Mouse (Mus musculus) liver, embryonic 15.5 days (tissue): ENCODE data around the gene Cfdp1. TPM values are rescaled to one million over a fixed set of nuclear protein-coding genes. Genes with fewer than 3 reads are reported as not detected.

Experiments
- ATAC-seq: fragments of 200-750 bp; cut with Nextera tagmentation; 2 replicates; pipeline ENCODE4 v1.8.0; 2017; ENCODE audit warnings: moderate number of reproducible peaks, mild to moderate bottlenecking, moderate library complexity; ENCODE audit not compliant: insufficient read depth
- H3K27ac ChIP-seq: fragments of 300-500 bp; sonication (generic); replicated peaks from 2 replicates; pipeline ENCODE4 v1.5.1; 2015; ENCODE audit warnings: mild to moderate bottlenecking, inconsistent platforms
- H3K27me3 ChIP-seq: fragments of 300-500 bp; sonication (generic); 2 replicates; pipeline ENCODE4 v1.6.1; 2015; ENCODE audit warnings: mild to moderate bottlenecking, inconsistent platforms
- H3K36me3 ChIP-seq: fragments of 300-500 bp; sonication (generic); replicated peaks from 2 replicates; pipeline ENCODE4 v1.6.1; 2015; ENCODE audit warnings: moderate library complexity, mild to moderate bottlenecking, inconsistent platforms
- H3K4me1 ChIP-seq: fragments of 300-500 bp; sonication (generic); replicated peaks from 2 replicates; pipeline ENCODE4 v1.6.1; 2015; ENCODE audit warnings: inconsistent platforms
- H3K4me2 ChIP-seq: fragments of 300-500 bp; sonication (generic); 2 replicates; pipeline ENCODE4 v1.6.1; 2015; ENCODE audit warnings: moderate library complexity, mild to moderate bottlenecking, inconsistent platforms
- H3K4me3 ChIP-seq: fragments of 300-500 bp; sonication (generic); replicated peaks from 2 replicates; pipeline ENCODE4 v1.5.1; 2015; ENCODE audit warnings: mild to moderate bottlenecking, inconsistent platforms
- H3K9ac ChIP-seq: fragments of 300-500 bp; sonication (generic); 2 replicates; pipeline ENCODE4 v1.6.1; 2015; ENCODE audit warnings: moderate library complexity, mild to moderate bottlenecking, inconsistent platforms
- H3K9me3 ChIP-seq: fragments of 300-500 bp; sonication (generic); replicated peaks from 2 replicates; pipeline ENCODE4 v1.6.1; 2016; ENCODE audit warnings: inconsistent platforms
- WGBS: fragments of 180-500 bp; shearing (Covaris S2); methylation state at CpG from one replicate; pipeline ENCODE4 v1.1.7; 2015; ENCODE audit warnings: mixed read lengths; ENCODE audit not compliant: insufficient replicate concordance; 5-methylcytosine and 5-hydroxymethylcytosine counted together
- polyA plus RNA-seq: library from polyadenylated mRNA; unstranded; fragments of >200 nt; fragmentation: Nextera tagmentation; extraction: Ambion mirVana; gene quantifications from 2 replicates; pipeline ENCODE4 v1.2.1, GENCODE M21; 2015

The Cfdp1 gene
- polyA plus RNA-seq, 1 experiment from 2014 or later, result 72.5 TPM

GRCm38 (mm10) chr8:111780697-111781424 lies 73.2 kb downstream of the Cfdp1 start:
- H3K4me3 ChIP-seq, result no peak overlapping the region
- WGBS, result 72% methylated on average over 10 of the region's 10 CpGs
- H3K9me3 ChIP-seq, result no peaks in the 10 kb centered on the region
- no peak overlapping the region for H3K27ac ChIP-seq
- H3K4me2 ChIP-seq, result no peak overlapping the region
- ATAC-seq, result no peak
- H3K4me1 ChIP-seq, result peaks cover 13% of the 10 kb centered on the region; the same call in 1 of the 2 replicates
- no peak overlapping the region for H3K9ac ChIP-seq
- peaks cover 13% of the 10 kb centered on the region for H3K36me3 ChIP-seq
- no peaks in the 10 kb centered on the region for H3K27me3 ChIP-seq

GRCm38 (mm10) chr8:111779690-111780089 lies 74.4 kb downstream of the Cfdp1 start:
- peak; percentile 62; the same call in 1 of the 2 replicates for ATAC-seq
- H3K36me3 ChIP-seq, result peaks cover 16% of the 10 kb centered on the region
- H3K9ac ChIP-seq, result no peak overlapping the region
- no peaks in the 10 kb centered on the region for H3K9me3 ChIP-seq
- H3K4me2 ChIP-seq, result no peak overlapping the region
- H3K4me1 ChIP-seq, result peaks cover 13% of the 10 kb centered on the region; the same call in 1 of the 2 replicates
- no peaks in the 10 kb centered on the region for H3K27me3 ChIP-seq
- 62% methylated on average over 7 of the region's 7 CpGs for WGBS
- H3K27ac ChIP-seq, result peak overlapping the region; percentile 29; the same call in 1 of the 2 replicates
- no peak overlapping the region for H3K4me3 ChIP-seq

GRCm38 (mm10) chr8:111778801-111779200 lies 75.3 kb downstream of the Cfdp1 start:
- no peaks in the 10 kb centered on the region for H3K27me3 ChIP-seq
- H3K4me1 ChIP-seq, result peaks cover 13% of the 10 kb centered on the region; the same call in 1 of the 2 replicates
- no peak overlapping the region for H3K4me3 ChIP-seq
- 69% methylated on average over 7 of the region's 7 CpGs for whole genome bisulfite sequencing
- no peak for ATAC-seq
- H3K9ac ChIP-seq, result no peak overlapping the region
- no peak overlapping the region for H3K27ac ChIP-seq
- H3K9me3 ChIP-seq, result no peaks in the 10 kb centered on the region
- H3K36me3 ChIP-seq, result peaks cover 22% of the 10 kb centered on the region
- no peak overlapping the region for H3K4me2 ChIP-seq

- Histone ChIP-seq H3K4me2 (no peak overlapping the region), H3K4me3 (no peak overlapping the region), H3K4me1 (peaks cover 13% of the 10 kb centered on the region; the same call in 1 of the 2 replicates), H3K36me3 (peaks cover 22% of the 10 kb centered on the region), H3K9ac (no peak overlapping the region), H3K9me3 (no peaks in the 10 kb centered on the region), H3K27ac (no peak overlapping the region), H3K27me3 (no peaks in the 10 kb centered on the region)
- WGBS, result 67% methylated on average over 4 of the region's 4 CpGs
- ATAC-seq, result no peak
Measured at GRCm38 (mm10) chr8:111776492-111776891, 77.6 kb downstream of the Cfdp1 start.

- peaks cover 28% of the 10 kb centered on the region for H3K36me3 ChIP-seq
- H3K4me1 ChIP-seq, result peaks cover 10% of the 10 kb centered on the region; the same call in 1 of the 2 replicates
- 76% methylated on average over 6 of the region's 6 CpGs for WGBS
- no peak overlapping the region for H3K4me3 ChIP-seq
- H3K9ac ChIP-seq, result no peak overlapping the region
- no peaks in the 10 kb centered on the region for H3K27me3 ChIP-seq
- H3K9me3 ChIP-seq, result no peaks in the 10 kb centered on the region
- H3K27ac ChIP-seq, result no peak overlapping the region
- ATAC-seq, result no peak
- no peak overlapping the region for H3K4me2 ChIP-seq
Measured at GRCm38 (mm10) chr8:111775766-111776165, 78.3 kb downstream of the Cfdp1 start.

GRCm38 (mm10) chr8:111773476-111773875 lies 80.6 kb downstream of the Cfdp1 start:
- Histone ChIP-seq H3K9ac (no peak overlapping the region), H3K36me3 (peaks cover 26% of the 10 kb centered on the region), H3K27ac (no peak overlapping the region), H3K4me1 (peaks cover 5% of the 10 kb centered on the region), H3K9me3 (no peaks in the 10 kb centered on the region), H3K4me3 (no peak overlapping the region), H3K27me3 (no peaks in the 10 kb centered on the region), H3K4me2 (no peak overlapping the region)
- 80% methylated on average over 5 of the region's 5 CpGs for WGBS
- no peak for ATAC-seq

- Histone ChIP-seq H3K9ac (no peak overlapping the region), H3K27ac (no peak overlapping the region), H3K36me3 (peaks cover 26% of the 10 kb centered on the region), H3K4me1 (peaks cover 5% of the 10 kb centered on the region), H3K27me3 (no peaks in the 10 kb centered on the region), H3K4me3 (no peak overlapping the region), H3K9me3 (no peaks in the 10 kb centered on the region), H3K4me2 (no peak overlapping the region)
- no peak for ATAC-seq
- WGBS, result 71% methylated on average over 7 of the region's 7 CpGs
Measured at GRCm38 (mm10) chr8:111773057-111773456, 81.0 kb downstream of the Cfdp1 start.

- Histone ChIP-seq H3K27ac (no peak overlapping the region), H3K9me3 (no peaks in the 10 kb centered on the region), H3K27me3 (no peaks in the 10 kb centered on the region), H3K4me1 (peaks cover 5% of the 10 kb centered on the region), H3K4me3 (no peak overlapping the region), H3K9ac (no peak overlapping the region), H3K36me3 (peaks cover 34% of the 10 kb centered on the region), H3K4me2 (no peak overlapping the region)
- ATAC-seq, result no peak
- WGBS, result 74% methylated on average over 9 of the region's 9 CpGs
Measured at GRCm38 (mm10) chr8:111772083-111772482, 82.0 kb downstream of the Cfdp1 start.

- H3K36me3 ChIP-seq, result peaks cover 38% of the 10 kb centered on the region
- no peaks in the 10 kb centered on the region for H3K9me3 ChIP-seq
- 82% methylated on average over 6 of the region's 6 CpGs for WGBS
- no peak overlapping the region for H3K9ac ChIP-seq
- H3K27me3 ChIP-seq, result no peaks in the 10 kb centered on the region
- H3K4me1 ChIP-seq, result peaks cover 5% of the 10 kb centered on the region
- no peak overlapping the region for H3K4me2 ChIP-seq
- H3K27ac ChIP-seq, result no peak overlapping the region
- ATAC-seq, result no peak
- H3K4me3 ChIP-seq, result no peak overlapping the region
Measured at GRCm38 (mm10) chr8:111771625-111772020, 82.5 kb downstream of the Cfdp1 start.

GRCm38 (mm10) chr8:111770958-111771624 lies 83.0 kb downstream of the Cfdp1 start:
- H3K36me3 ChIP-seq, result peaks cover 44% of the 10 kb centered on the region
- no peak overlapping the region for H3K27ac ChIP-seq
- H3K9ac ChIP-seq, result no peak overlapping the region
- no peak overlapping the region for H3K4me2 ChIP-seq
- ATAC-seq, result no peak
- peaks cover 5% of the 10 kb centered on the region for H3K4me1 ChIP-seq
- 67% methylated on average over 5 of the region's 5 CpGs for WGBS
- no peaks in the 10 kb centered on the region for H3K9me3 ChIP-seq
- H3K4me3 ChIP-seq, result no peak overlapping the region
- no peaks in the 10 kb centered on the region for H3K27me3 ChIP-seq

- WGBS, result 78% methylated on average over 12 of the region's 12 CpGs
- no peaks in the 10 kb centered on the region for H3K27me3 ChIP-seq
- H3K4me2 ChIP-seq, result no peak overlapping the region
- peaks cover 51% of the 10 kb centered on the region for H3K36me3 ChIP-seq
- peaks cover 5% of the 10 kb centered on the region for H3K4me1 ChIP-seq
- no peak overlapping the region for H3K27ac ChIP-seq
- H3K4me3 ChIP-seq, result no peak overlapping the region
- no peak overlapping the region for H3K9ac ChIP-seq
- H3K9me3 ChIP-seq, result no peaks in the 10 kb centered on the region
- ATAC-seq, result no peak
Measured at GRCm38 (mm10) chr8:111769764-111770428, 84.2 kb downstream of the Cfdp1 start.
